Mouse (Mus musculus) hindbrain, embryonic 10.5 days (tissue): ENCODE measurements around the gene 1700029I15Rik. TPM values are rescaled to one million over a fixed set of nuclear protein-coding genes. Genes with fewer than 3 reads are reported as not detected.

Source experiments
- DNase-seq: peaks from one replicate; pipeline ENCODE4 v3.0.0-alpha.2; 2017; ENCODE audit warnings: low spot score
- H3K27ac ChIP-seq: fragments of 300-500 bp; sonication (generic); 2 replicates; pipeline ENCODE4 v1.5.1; 2016; ENCODE audit warnings: mild to moderate bottlenecking, moderate library complexity
- H3K27me3 ChIP-seq: fragments of 300-500 bp; sonication (generic); 2 replicates; pipeline ENCODE4 v1.6.1; 2016; ENCODE audit warnings: mild to moderate bottlenecking; ENCODE audit not compliant: poor library complexity, insufficient read depth, severe bottlenecking
- H3K36me3 ChIP-seq: fragments of 300-500 bp; sonication (generic); 2 replicates; pipeline ENCODE4 v1.6.1; 2016; ENCODE audit warnings: mild to moderate bottlenecking, moderate library complexity
- H3K4me1 ChIP-seq: fragments of 300-500 bp; sonication (generic); replicated peaks from 2 replicates; pipeline ENCODE4 v1.6.1; 2016; ENCODE audit warnings: mild to moderate bottlenecking
- H3K4me3 ChIP-seq: fragments of 300-500 bp; sonication (generic); 2 replicates; pipeline ENCODE4 v1.5.1; 2016; ENCODE audit warnings: mild to moderate bottlenecking, moderate library complexity
- H3K9me3 ChIP-seq: fragments of 300-500 bp; sonication (generic); 2 replicates; pipeline ENCODE4 v1.6.1; 2016; ENCODE audit warnings: mild to moderate bottlenecking, moderate library complexity
- WGBS: fragments of 180-500 bp; shearing (Covaris S2); methylation state at CpG from one replicate; pipeline ENCODE4 v1.1.7; 2016; 5-methylcytosine and 5-hydroxymethylcytosine counted together
- polyA plus RNA-seq: library from polyadenylated mRNA; unstranded; fragments of >200 nt; fragmentation: Nextera tagmentation; extraction: Ambion mirVana; gene quantifications from 2 replicates; pipeline ENCODE4 v1.2.1, GENCODE M21; 2016

Gene 1700029I15Rik
- polyA plus RNA-seq, 1 experiment from 2014 or later: 4.3 TPM

GRCm38 (mm10) chr2:92377320-92377719 is 5.0 kb upstream of the 1700029I15Rik start:
- 93% methylated on average over 7 of the region's 7 CpGs for whole genome bisulfite sequencing
- Histone ChIP-seq H3K27ac (no peak overlapping the region), H3K9me3 (no peaks in the 10 kb centered on the region), H3K4me3 (no peak overlapping the region), H3K4me1 (peaks cover 47% of the 10 kb centered on the region), H3K27me3 (peaks cover 5% of the 10 kb centered on the region; the same call in 1 of the 2 replicates), H3K36me3 (peaks cover 54% of the 10 kb centered on the region)
- DNase-seq: no peak

- WGBS: 81% methylated on average over 17 of the region's 17 CpGs
- Histone ChIP-seq H3K36me3 (peaks cover 80% of the 10 kb centered on the region), H3K9me3 (no peaks in the 10 kb centered on the region), H3K4me3 (no peak overlapping the region), H3K27me3 (no peaks in the 10 kb centered on the region), H3K27ac (no peak overlapping the region), H3K4me1 (peaks cover 25% of the 10 kb centered on the region)
- no peak for DNase-seq
These were observed 2.4 kb upstream of the 1700029I15Rik start for GRCm38 (mm10) chr2:92379783-92380494.

- Histone ChIP-seq H3K36me3 (peaks cover 86% of the 10 kb centered on the region), H3K9me3 (no peaks in the 10 kb centered on the region), H3K4me1 (peaks cover 20% of the 10 kb centered on the region), H3K4me3 (no peak overlapping the region), H3K27ac (no peak overlapping the region), H3K27me3 (no peaks in the 10 kb centered on the region)
- WGBS: 79% methylated on average over 6 of the region's 6 CpGs
- no peak for DNase-seq
These were observed 1.8 kb upstream of the 1700029I15Rik start for GRCm38 (mm10) chr2:92380495-92381050.

GRCm38 (mm10) chr2:92381161-92381560 is 1.2 kb upstream of the 1700029I15Rik start:
- WGBS: 89% methylated on average over 5 of the region's 5 CpGs
- peaks cover 92% of the 10 kb centered on the region for H3K36me3 ChIP-seq
- peaks cover 17% of the 10 kb centered on the region for H3K4me1 ChIP-seq
- no peaks in the 10 kb centered on the region for H3K27me3 ChIP-seq
- no peak for DNase-seq
- H3K4me3 ChIP-seq: no peak overlapping the region
- H3K27ac ChIP-seq: no peak overlapping the region
- H3K9me3 ChIP-seq: no peaks in the 10 kb centered on the region

GRCm38 (mm10) chr2:92382759-92383158 is 421 bp downstream of the 1700029I15Rik start:
- no peak overlapping the region for H3K27ac ChIP-seq
- DNase-seq: no peak
- H3K4me1 ChIP-seq: peaks cover 28% of the 10 kb centered on the region
- peaks cover 100% of the 10 kb centered on the region for H3K36me3 ChIP-seq
- WGBS: 89% methylated on average over 4 of the region's 4 CpGs
- H3K9me3 ChIP-seq: no peaks in the 10 kb centered on the region
- H3K4me3 ChIP-seq: no peak overlapping the region
- H3K27me3 ChIP-seq: no peaks in the 10 kb centered on the region

- peaks cover 40% of the 10 kb centered on the region for H3K4me1 ChIP-seq
- 80% methylated on average over 4 of the region's 4 CpGs for WGBS
- peaks cover 89% of the 10 kb centered on the region for H3K36me3 ChIP-seq
- no peak overlapping the region for H3K4me3 ChIP-seq
- no peaks in the 10 kb centered on the region for H3K9me3 ChIP-seq
- H3K27me3 ChIP-seq: no peaks in the 10 kb centered on the region
- DNase-seq: no peak
- H3K27ac ChIP-seq: no peak overlapping the region
These were observed 1.8 kb downstream of the 1700029I15Rik start for GRCm38 (mm10) chr2:92384101-92384500.

GRCm38 (mm10) chr2:92385113-92386051 is 3.0 kb downstream of the 1700029I15Rik start:
- DNase-seq: no peak
- no peak overlapping the region for H3K4me3 ChIP-seq
- 82% methylated on average over 22 of the region's 22 CpGs for WGBS
- H3K4me1 ChIP-seq: peaks cover 51% of the 10 kb centered on the region
- no peaks in the 10 kb centered on the region for H3K9me3 ChIP-seq
- H3K27me3 ChIP-seq: no peaks in the 10 kb centered on the region
- H3K36me3 ChIP-seq: peaks cover 77% of the 10 kb centered on the region
- H3K27ac ChIP-seq: no peak overlapping the region

GRCm38 (mm10) chr2:92386821-92387570 is 4.7 kb downstream of the 1700029I15Rik start:
- peaks cover 63% of the 10 kb centered on the region for H3K36me3 ChIP-seq
- peaks cover 62% of the 10 kb centered on the region for H3K4me1 ChIP-seq

GRCm38 (mm10) chr2:92387646-92388045 is 5.3 kb downstream of the 1700029I15Rik start:
- Histone ChIP-seq H3K9me3 (no peaks in the 10 kb centered on the region), H3K27ac (peak overlapping the region; percentile 90), H3K4me3 (peak overlapping the region; percentile 88), H3K36me3 (peaks cover 57% of the 10 kb centered on the region), H3K27me3 (no peaks in the 10 kb centered on the region; the same call in 1 of the 2 replicates), H3K4me1 (peaks cover 68% of the 10 kb centered on the region)
- WGBS: 79% methylated on average over 4 of the region's 4 CpGs
- DNase-seq: no peak

More at GRCm38 (mm10) chr2:92386821-92387570, 4.7 kb downstream of the 1700029I15Rik start:
- no peaks in the 10 kb centered on the region for H3K9me3 ChIP-seq
- H3K4me3 ChIP-seq: peak overlapping the region; percentile 88; the same call in 1 of the 2 replicates
- peak overlapping the region; percentile 90; the same call in 1 of the 2 replicates for H3K27ac ChIP-seq
- H3K27me3 ChIP-seq: no peaks in the 10 kb centered on the region; the same call in 1 of the 2 replicates
- DNase-seq: no peak
- WGBS: 94% methylated on average over 30 of the region's 30 CpGs

- Histone ChIP-seq H3K27me3 (peaks cover 2% of the 10 kb centered on the region; the same call in 1 of the 2 replicates), H3K4me3 (peak overlapping the region; percentile 88), H3K27ac (peak overlapping the region; percentile 90), H3K36me3 (peaks cover 52% of the 10 kb centered on the region), H3K4me1 (peaks cover 73% of the 10 kb centered on the region), H3K9me3 (no peaks in the 10 kb centered on the region)
- WGBS: 59% methylated on average over 3 of the region's 3 CpGs
- no peak for DNase-seq
These were observed 5.8 kb downstream of the 1700029I15Rik start for GRCm38 (mm10) chr2:92388081-92388517.

GRCm38 (mm10) chr2:92388891-92389641 is 6.7 kb downstream of the 1700029I15Rik start:
- peaks cover 9% of the 10 kb centered on the region; the same call in 1 of the 2 replicates for H3K27me3 ChIP-seq
- peak overlapping the region; percentile 88 for H3K4me3 ChIP-seq
- H3K4me1 ChIP-seq: peaks cover 79% of the 10 kb centered on the region
- H3K27ac ChIP-seq: peak overlapping the region; percentile 90
- peak; percentile 98 for DNase-seq
- peaks cover 42% of the 10 kb centered on the region for H3K36me3 ChIP-seq
- H3K9me3 ChIP-seq: no peaks in the 10 kb centered on the region
- WGBS: 1% methylated on average over 62 of the region's 62 CpGs
